Mouse (Mus musculus): ENCODE measurements around the gene Etl4.
A peak's percentile ranks its signal among the peaks of the same experiment; 100 is the strongest.
"Not testable (repeated sequence)": the region's sequence is repeated elsewhere in the genome, so short reads cannot be mapped to it uniquely, and the experiment has no call there.

Etl4 gene

GRCm38 (mm10) chr2:20653116-20653515, 743.5 kb downstream of the Etl4 start:
- DNase-seq (ENCODE audit: low spot score in 2 of 2), result no peak

- no peak for DNase-seq (ENCODE audit: low spot score in 2 of 2)
Measured at GRCm38 (mm10) chr2:20654058-20654457, 744.5 kb downstream of the Etl4 start.

DNA sequence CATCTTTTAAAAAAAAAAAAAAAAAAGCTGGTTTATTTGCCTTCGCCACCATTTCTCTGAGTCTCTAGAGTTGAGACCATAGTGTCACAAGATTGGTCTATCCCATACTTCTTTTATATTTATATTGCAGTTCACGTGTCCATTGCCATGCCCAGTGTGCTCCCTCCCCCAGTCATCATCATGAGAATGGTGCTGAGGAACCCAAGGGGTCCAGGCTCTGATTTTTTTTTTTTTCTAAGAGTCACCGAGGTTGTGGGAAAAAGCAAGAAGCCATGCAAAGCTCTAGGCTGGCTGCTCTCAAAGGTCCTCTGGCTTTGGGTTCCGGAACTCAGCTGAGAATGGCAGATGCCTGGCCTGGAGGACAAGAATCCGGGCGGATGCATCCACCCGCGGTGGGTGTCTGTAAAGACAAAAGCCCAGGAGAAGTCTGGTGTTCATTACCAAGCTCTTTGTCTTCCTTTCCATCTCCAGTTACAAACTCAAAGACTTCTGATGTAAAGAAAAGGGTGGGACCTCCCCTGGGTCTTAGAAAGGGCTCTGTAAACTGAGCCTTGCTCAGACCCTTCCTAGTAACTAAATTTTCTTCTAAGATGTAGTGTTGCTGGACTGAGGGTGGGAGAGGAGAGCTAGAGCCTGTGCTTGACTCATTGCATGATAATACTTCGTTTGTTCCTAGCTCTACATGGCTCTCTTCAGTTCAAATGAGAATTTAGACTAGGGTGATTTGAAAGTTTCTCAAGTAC, 745.2 kb downstream of the Etl4 start:
- DNase-seq (ENCODE audit: low spot score in 2 of 2), result no peak

DNA sequence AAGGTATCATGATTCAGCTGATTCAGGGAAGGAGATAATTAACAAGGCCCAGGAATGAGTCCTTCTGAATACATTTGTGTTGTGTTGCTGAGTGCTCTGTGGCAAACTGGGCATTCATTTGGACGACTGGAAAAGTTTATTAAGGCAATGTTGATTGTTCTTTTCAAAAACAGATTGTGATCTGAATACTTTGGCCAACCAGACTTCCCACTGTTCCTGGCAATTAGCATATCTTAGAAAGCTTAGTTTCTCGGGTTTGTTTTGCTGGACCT, 745.7 kb downstream of the Etl4 start:
- no peak for DNase-seq (ENCODE audit: low spot score in 2 of 2)

DNA sequence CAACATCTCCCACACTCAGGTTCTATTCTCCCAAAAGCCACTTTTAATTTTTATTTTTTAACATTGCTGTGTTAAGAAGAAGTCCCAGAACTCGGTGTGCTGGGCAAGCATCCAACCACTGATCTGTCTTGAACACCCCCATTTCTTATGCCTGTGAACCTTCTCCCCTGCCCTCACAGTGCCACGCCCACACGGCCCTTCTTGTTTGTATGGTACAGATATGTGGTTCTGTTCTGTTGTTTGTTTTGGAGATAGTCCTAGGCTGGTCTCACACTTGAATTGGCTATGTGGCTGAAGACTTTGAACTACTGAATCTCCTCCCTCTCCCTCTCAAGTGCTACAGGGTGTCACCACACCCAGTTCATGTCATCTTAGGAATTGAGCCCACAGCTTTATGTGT, 748.3 kb downstream of the Etl4 start:
- no peak for DNase-seq (ENCODE audit: low spot score in 2 of 2)

DNA sequence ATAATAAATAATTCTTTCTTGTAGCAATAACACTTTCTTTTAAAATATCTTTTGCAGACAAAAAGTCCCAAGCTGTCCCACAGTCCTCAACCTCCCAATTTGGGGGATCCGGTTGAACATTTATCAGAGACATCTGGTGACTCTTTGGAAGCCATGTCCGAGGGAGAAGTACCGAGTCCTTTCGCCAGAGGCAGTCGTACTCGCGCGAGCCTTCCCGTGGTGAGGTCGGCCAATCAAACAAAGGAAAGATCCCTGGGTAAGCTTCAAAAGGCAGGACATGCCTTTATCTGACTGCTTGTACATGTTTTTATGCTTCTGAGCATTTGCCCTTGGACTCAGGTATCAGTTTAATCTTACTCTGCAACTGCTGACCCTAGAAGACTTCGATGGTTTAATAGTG, 752.3 kb downstream of the Etl4 start:
- DNase-seq (ENCODE audit: low spot score in 2 of 2), result no peak

DNA sequence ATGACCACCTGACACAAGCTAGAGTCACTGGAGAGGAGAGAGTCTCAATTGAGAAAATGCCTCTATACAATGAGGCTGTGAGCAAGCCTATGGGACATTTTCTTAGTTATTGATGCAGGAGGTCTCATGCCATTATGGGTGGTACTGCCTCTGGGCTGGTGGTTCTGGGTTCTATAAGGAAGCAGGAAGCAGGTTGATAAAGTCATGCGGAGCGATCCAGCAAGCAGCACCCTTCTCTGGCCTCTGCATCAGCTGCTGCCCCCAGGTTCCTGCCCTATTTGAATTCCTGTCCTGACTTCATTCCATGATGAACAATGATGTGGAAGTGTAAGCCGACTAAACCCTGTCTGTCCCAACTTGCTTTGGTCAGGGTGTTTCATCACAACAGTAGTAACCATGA, 753.1 kb downstream of the Etl4 start:
- DNase-seq (ENCODE audit: low spot score in 2 of 2), result no peak

DNA sequence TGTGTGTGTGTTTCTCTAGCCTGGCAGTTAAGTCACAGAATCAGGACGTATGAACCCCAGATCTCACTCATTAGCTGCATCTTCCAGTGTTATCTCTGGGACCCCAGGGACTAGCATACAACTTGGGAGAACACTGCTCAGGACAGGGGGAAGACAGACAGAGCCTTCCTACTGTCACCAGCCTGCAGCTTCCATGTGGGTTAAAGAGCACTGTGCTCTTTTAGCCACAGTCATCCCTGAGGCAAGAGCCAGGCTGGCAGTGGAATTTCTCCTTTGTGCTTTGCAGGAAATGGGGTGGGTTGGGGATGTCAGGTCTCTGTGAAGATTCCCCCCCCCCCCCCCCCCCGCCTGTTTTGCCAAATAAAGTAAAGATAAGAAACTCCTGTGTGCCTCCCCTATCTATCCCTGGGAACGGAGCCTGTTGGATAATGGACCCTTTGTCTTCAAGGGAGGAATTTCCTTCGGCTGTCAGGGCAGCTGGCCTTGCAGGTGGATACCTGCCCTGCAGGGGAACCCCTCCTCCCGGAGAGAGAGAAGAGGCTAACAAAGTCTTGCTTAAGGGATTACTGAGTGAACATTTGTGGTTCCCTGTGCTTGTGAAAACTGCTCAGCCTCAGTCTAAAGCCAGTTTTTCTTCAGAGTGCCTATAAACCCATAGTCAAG, 755.9 kb downstream of the Etl4 start:
- DNase-seq (ENCODE audit: low spot score in 2 of 2), result no peak

- DNase-seq (ENCODE audit: low spot score in 2 of 2), result no peak
Measured at GRCm38 (mm10) chr2:20666051-20666478, 756.5 kb downstream of the Etl4 start.

DNA sequence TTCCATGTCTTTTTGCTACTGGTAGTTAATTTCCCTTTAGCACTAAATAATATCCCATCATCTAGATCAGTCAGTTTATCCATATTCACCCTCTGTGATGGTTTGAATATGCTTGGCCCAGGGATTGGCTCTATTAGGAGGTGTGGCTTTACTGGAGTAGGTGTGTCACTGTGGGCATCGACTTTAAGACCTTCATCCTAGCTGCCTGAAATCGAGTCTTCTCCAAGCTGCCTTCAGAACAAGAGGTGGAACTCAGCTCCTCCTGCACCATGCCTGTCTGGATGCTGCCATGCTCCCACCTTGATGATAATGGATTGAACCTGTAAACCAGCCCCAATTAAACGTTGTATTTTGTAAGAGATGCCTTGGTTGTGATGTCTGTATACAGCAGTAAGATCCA, 758.3 kb downstream of the Etl4 start:
- DNase-seq (ENCODE audit: low spot score in 2 of 2), result no peak

DNA sequence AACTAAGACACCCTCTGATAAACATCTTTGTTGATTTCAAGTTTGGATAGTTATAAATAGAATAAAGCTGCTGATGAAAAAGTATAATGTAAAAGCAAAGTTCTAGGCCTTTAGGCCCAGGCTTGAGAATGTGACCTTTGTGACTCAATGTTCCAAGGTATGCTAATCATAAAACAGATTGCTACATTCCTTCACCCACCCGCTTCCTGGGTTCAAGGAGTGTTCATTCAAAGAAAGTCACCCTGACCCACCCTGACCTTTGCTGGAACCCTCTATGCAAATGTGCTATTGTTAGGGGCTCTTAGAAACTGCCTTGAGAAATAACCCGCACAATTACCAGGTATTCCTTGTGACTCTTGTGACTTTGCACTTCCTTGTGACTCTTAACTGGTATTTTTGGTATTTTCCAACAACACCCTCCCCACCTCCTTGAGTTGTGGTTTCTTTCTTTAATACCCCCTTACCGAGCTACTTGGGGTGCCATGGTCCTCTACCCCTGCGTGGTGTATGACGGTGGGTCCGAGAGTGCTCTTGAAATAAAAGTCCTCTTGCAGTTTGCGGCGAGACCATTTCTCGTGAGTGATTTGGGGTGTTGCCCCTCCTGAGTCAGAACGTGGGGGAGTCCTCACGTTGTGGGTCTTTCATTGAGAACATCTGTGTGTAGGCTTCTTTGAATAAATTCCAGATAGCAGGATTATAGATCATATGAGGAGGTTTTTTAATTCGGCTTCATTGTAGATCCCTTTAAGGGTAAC, 758.9 kb downstream of the Etl4 start:
- DNase-seq (ENCODE audit: low spot score in 2 of 2), result not testable (repeated sequence)

- no peak for DNase-seq (ENCODE audit: low spot score in 2 of 2)
Measured at GRCm38 (mm10) chr2:20669367-20669766, 759.8 kb downstream of the Etl4 start.

- DNase-seq (ENCODE audit: low spot score in 2 of 2), result no peak
Measured at GRCm38 (mm10) chr2:20671546-20672255, 762.1 kb downstream of the Etl4 start.

- DNase-seq (ENCODE audit: low spot score in 2 of 2), result no peak
Measured at GRCm38 (mm10) chr2:20672281-20672680, 762.7 kb downstream of the Etl4 start.

GRCm38 (mm10) chr2:20672803-20673603, 763.4 kb downstream of the Etl4 start:
- peak; percentile 29 to 47 for DNase-seq (ENCODE audit: low spot score in 2 of 2)

DNA sequence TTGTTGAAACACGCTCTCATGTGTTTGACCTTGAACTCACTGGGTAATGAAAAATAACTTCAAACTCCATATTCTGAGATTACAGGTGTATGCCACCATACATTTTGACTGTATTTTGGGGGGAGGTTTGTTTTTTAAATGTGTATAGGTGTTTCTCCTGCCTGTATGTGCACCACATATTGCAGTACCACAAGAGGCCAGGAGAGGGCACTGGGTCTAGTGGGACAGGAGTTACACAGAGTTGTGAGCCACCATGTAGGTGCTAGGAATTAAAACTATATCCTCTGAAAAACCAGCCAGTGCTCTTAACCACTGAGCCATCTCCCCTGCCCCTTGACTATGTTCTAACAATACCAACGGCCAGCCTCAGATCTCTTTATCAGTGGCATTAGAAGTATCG, 766.8 kb downstream of the Etl4 start:
- no peak for DNase-seq (ENCODE audit: low spot score in 2 of 2)

DNA sequence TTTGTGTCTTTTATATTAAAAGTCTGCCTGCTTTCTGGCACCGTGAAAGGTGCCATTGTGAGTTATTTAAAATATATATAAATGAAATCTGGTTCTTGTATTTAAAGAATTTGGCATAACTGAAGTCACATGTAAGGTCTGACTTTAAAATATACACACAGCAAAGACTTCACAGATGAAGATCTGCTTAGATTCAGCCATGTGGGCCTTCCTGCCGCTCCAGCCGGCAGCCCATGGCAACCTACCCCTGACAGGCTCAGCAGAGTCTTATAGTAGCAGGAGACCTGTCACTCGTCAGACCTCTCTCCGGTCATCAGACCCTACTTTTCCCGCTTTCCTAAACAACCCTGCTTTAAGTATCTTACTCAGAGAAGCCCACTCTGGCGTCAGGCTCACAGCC, 769.2 kb downstream of the Etl4 start:
- no peak for DNase-seq (ENCODE audit: low spot score in 2 of 2)

DNA sequence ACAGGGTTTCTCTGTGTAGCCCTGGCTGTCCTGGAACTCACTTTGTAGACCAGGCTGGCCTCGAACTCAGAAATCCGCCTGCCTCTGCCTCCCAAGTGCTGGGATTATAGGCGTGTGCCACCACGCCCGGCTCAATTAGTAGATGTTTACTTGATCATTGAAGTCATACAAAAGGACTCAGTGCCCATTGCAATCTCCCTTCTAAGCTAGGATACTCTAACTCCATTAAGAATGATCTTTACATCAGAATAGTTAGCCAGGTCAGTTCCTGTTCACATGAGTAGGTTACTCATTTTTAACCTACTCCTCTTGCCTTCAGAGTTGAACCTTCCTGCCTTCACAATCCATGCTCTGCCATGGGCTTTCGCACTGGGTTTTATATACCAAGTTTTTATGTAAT, 772.6 kb downstream of the Etl4 start:
- not testable (repeated sequence) for DNase-seq (ENCODE audit: low spot score in 2 of 2)

- no peak for DNase-seq (ENCODE audit: low spot score in 2 of 2)
Measured at GRCm38 (mm10) chr2:20689389-20689788, 779.8 kb downstream of the Etl4 start.

DNA sequence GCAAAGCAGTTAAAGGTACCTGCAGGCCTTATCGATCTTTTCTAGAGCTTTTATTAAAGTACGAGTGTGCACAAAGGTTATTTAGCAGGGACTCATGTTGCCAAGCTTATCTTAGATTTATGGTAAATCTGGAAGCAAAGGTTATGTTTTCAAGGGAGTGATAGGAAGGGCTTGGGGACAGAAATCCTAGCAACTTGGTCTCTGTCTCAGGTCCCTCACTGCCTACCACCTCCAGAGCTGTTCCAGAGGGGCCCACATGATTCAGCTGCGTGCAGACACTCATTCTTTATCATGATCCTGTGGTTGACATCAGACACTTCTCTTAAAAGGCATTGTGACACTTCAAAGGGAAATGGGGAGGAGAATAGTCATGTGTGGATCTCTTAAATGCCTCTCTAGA, 783.3 kb downstream of the Etl4 start:
- DNase-seq (ENCODE audit: low spot score in 2 of 2), result no peak

DNA sequence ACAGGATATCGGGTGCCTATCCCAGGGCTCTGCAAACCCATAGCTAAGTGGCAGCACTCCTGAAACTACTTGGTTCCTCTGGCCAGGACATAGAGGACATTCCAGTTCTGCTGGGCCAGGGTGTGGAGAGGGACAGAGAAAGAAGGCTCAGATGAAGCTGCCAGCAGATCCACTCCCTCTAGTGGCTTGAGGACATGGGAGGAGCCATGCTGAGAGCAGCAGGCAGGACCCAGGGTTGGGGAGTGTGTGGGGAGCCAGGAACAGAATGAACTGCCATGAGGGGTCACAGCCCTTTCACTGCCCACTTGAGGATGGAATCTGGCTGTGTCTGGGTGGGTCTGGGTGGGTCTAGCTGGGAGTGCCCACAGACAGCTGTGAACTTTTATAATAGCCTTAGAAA, 784.2 kb downstream of the Etl4 start:
- no peak for DNase-seq (ENCODE audit: low spot score in 2 of 2)

DNA sequence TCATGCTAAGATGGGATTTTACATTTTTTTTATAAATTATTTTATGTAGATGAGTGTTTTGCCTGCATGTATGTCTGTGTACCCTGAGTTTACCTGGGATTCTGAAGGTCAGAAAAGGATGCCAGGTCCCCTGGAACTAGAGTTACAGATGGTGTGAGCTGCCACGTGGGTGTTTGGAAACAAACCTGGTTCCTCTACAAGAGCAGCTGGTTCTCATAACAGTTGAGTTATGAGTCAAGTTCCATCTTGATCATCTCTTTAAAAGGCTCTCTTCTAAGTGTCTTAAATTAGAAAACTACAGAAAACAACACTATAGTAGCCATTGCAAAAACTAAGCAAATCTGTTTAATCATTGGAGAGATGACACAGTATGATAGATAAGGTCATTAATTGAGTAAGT, 788.1 kb downstream of the Etl4 start:
- DNase-seq (ENCODE audit: low spot score in 2 of 2), result no peak

All from right cerebral cortex, postnatal 36 days (tissue).